Mouse (Mus musculus) embryonic fibroblast, embryonic 13.5 days (primary cell): ENCODE results near the gene Mon2. TPM values are rescaled to one million over a fixed set of nuclear protein-coding genes. Genes with fewer than 3 reads are reported as not detected.

Source experiments
- H3K27ac ChIP-seq: 2 replicates; pipeline ENCODE4 v1.5.1; 2012; ENCODE audit warnings: low read length, control low read depth, inconsistent platforms; ENCODE audit not compliant: insufficient read depth
- H3K4me1 ChIP-seq: 2 replicates; pipeline ENCODE4 v1.6.1; 2011; ENCODE audit warnings: low read length; ENCODE audit not compliant: control insufficient read depth, insufficient read depth
- H3K4me3 ChIP-seq: 2 replicates; pipeline ENCODE4 v1.5.1; 2011; ENCODE audit warnings: mild to moderate bottlenecking, control low read depth, low read length; ENCODE audit not compliant: insufficient read depth
- CTCF ChIP-seq: IDR thresholded peaks from 2 replicates; pipeline ENCODE4 v1.5.1; 2011; ENCODE audit warnings: mild to moderate bottlenecking, control low read depth, low read length, moderate library complexity, borderline replicate concordance; ENCODE audit not compliant: insufficient read depth
- POLR2A ChIP-seq: IDR thresholded peaks from 2 replicates; pipeline ENCODE4 v1.6.1; 2011; ENCODE audit warnings: low read depth, mild to moderate bottlenecking, control low read depth, low read length, moderate library complexity
- polyA plus RNA-seq: library from polyadenylated mRNA; stranded (reverse); fragments of >200 nt; gene quantifications from 2 replicates; pipeline ENCODE4 v1.2.4, GENCODE M21; 2011; ENCODE audit warnings: low read depth; ENCODE audit not compliant: missing spikeins, insufficient read length

Mon2 gene
- polyA plus RNA-seq, 1 experiment = 89.2 TPM

- no peak overlapping the region for H3K4me3 ChIP-seq
- H3K4me1 ChIP-seq = no peaks in the 10 kb centered on the region
- TF ChIP-seq POLR2A = no peak
- no peak for TF ChIP-seq CTCF
- H3K27ac ChIP-seq = no peak overlapping the region
These were observed 122.7 kb downstream of the Mon2 start for GRCm38 (mm10) chr10:122953576-122953975.

- H3K4me1 ChIP-seq = no peaks in the 10 kb centered on the region
- TF ChIP-seq POLR2A (no peak), CTCF (no peak)
- no peak overlapping the region for H3K27ac ChIP-seq
- H3K4me3 ChIP-seq = no peak overlapping the region
These were observed 125.3 kb downstream of the Mon2 start for GRCm38 (mm10) chr10:122950966-122951365.

- Histone ChIP-seq H3K27ac (no peak overlapping the region), H3K4me1 (no peaks in the 10 kb centered on the region; the same call in 1 of the 2 replicates), H3K4me3 (no peak overlapping the region)
- no peak for TF ChIP-seq POLR2A
- no peak for TF ChIP-seq CTCF
These were observed 131.4 kb downstream of the Mon2 start for GRCm38 (mm10) chr10:122944888-122945287.

GRCm38 (mm10) chr10:122943824-122944223, 132.5 kb downstream of the Mon2 start:
- TF ChIP-seq POLR2A (no peak), CTCF (no peak)
- Histone ChIP-seq H3K27ac (no peak overlapping the region), H3K4me3 (no peak overlapping the region), H3K4me1 (no peaks in the 10 kb centered on the region; the same call in 1 of the 2 replicates)

- Histone ChIP-seq H3K4me3 (no peak overlapping the region), H3K27ac (no peak overlapping the region), H3K4me1 (no peaks in the 10 kb centered on the region; the same call in 1 of the 2 replicates)
- TF ChIP-seq POLR2A (no peak), CTCF (no peak)
These were observed 133.5 kb downstream of the Mon2 start for GRCm38 (mm10) chr10:122942771-122943170.

Other genes with a start within 250 kb of the Mon2 start
- gene Usp15, start 120.5 kb upstream of the Mon2 start, polyA plus RNA-seq = 106 and 112 TPM in 2 replicates
- 0.42 and 0.77 TPM in 2 replicates for gene Fam19a2, start 187.5 kb upstream of the Mon2 start, polyA plus RNA-seq